Mouse (Mus musculus) ES-E14 (cell line): ENCODE measurements around the gene Smad3. TPM values are rescaled to one million over a fixed set of nuclear protein-coding genes. Genes with fewer than 3 reads are reported as not detected.

Experiments used
- DNase-seq: peaks from one replicate; pipeline ENCODE4 v3.0.0-alpha.2; 2013; ENCODE audit warnings: low read depth, low spot score
- H3K27ac ChIP-seq: 2 replicates; pipeline ENCODE4 v1.5.1; 2012; ENCODE audit warnings: low read depth, mild to moderate bottlenecking, low read length, moderate library complexity, mixed read lengths; ENCODE audit not compliant: poor library complexity, insufficient read depth, severe bottlenecking
- H3K36me3 ChIP-seq: 2 replicates; pipeline ENCODE4 v1.6.1; 2012; ENCODE audit warnings: mild to moderate bottlenecking, low read length, moderate library complexity, mixed read lengths; ENCODE audit not compliant: control insufficient read depth, poor library complexity, insufficient read depth, severe bottlenecking
- H3K4me1 ChIP-seq, 2 experiments: fragments of 150-350 bp in 1 of 2; sonication (generic) in 1 of 2; 2 replicates each; pipeline ENCODE4 v1.6.1; 2012; ENCODE audit warnings: low read length in 2 of 2, mild to moderate bottlenecking in 1 of 2, mixed read lengths in 1 of 2; ENCODE audit not compliant: control insufficient read depth in 2 of 2, insufficient read depth in 2 of 2, poor library complexity in 1 of 2
- H3K4me3 ChIP-seq, 2 experiments: fragments of 150-350 bp in 1 of 2; sonication (generic) in 1 of 2; 2 replicates each; pipeline ENCODE4 v1.5.1; 2012; ENCODE audit warnings: low read length in 2 of 2, low read depth in 1 of 2, mild to moderate bottlenecking in 1 of 2, mixed read lengths in 1 of 2; ENCODE audit not compliant: insufficient read depth in 1 of 2, poor library complexity in 1 of 2, severe bottlenecking in 1 of 2
- H3K9ac ChIP-seq: 2 replicates; pipeline ENCODE4 v1.6.1; 2012; ENCODE audit warnings: low read depth, mild to moderate bottlenecking, low read length, mixed read lengths; ENCODE audit not compliant: poor library complexity, insufficient read depth, severe bottlenecking
- H3K9me3 ChIP-seq: fragments of 150-350 bp; sonication (generic); 2 replicates; pipeline ENCODE4 v1.6.1; 2012; ENCODE audit warnings: low read depth, mild to moderate bottlenecking, low read length; ENCODE audit not compliant: control insufficient read depth, insufficient read depth
- CHD2 ChIP-seq: IDR thresholded peaks from 2 replicates; pipeline ENCODE4 v1.6.1; 2014; ENCODE audit warnings: mild to moderate bottlenecking, low read depth, low read length, inconsistent platforms
- HCFC1 ChIP-seq: IDR thresholded peaks from 2 replicates; pipeline ENCODE4 v1.6.1; 2012; ENCODE audit warnings: low read length, inconsistent platforms, borderline replicate concordance; ENCODE audit not compliant: insufficient read depth
- MAFK ChIP-seq: IDR thresholded peaks from 2 replicates; pipeline ENCODE4 v1.6.1; 2014; ENCODE audit warnings: mild to moderate bottlenecking, low read depth, low read length, inconsistent platforms; ENCODE audit not compliant: insufficient read depth
- ZC3H11A ChIP-seq: IDR thresholded peaks from 2 replicates; pipeline ENCODE4 v1.6.1; 2012; ENCODE audit warnings: low read depth, mild to moderate bottlenecking, inconsistent platforms, low read length, borderline replicate concordance
- ZNF384 ChIP-seq: IDR thresholded peaks from 2 replicates; pipeline ENCODE4 v1.6.1; 2012; ENCODE audit warnings: low read depth, low read length, inconsistent platforms
- in situ Hi-C, 2 experiments: fragments of 600-800 bp; cut with MboI; formaldehyde crosslinking; loops; one replicate each; pipeline ENCODE4 v1.15.1; 2025; ENCODE audit warnings: low sequenced_read_pairs in 2 of 2, inconsistent platforms in 1 of 2; ENCODE audit not compliant: unreplicated experiment in 2 of 2
- total RNA-seq: library from RNA; depleted of rRNA; stranded (reverse); fragments of 300-350 nt; gene quantifications from 2 replicates; pipeline ENCODE4 v1.2.3, GENCODE M21; 2012

The Smad3 gene
- total RNA-seq, 1 experiment = 15.2 TPM

DNA sequence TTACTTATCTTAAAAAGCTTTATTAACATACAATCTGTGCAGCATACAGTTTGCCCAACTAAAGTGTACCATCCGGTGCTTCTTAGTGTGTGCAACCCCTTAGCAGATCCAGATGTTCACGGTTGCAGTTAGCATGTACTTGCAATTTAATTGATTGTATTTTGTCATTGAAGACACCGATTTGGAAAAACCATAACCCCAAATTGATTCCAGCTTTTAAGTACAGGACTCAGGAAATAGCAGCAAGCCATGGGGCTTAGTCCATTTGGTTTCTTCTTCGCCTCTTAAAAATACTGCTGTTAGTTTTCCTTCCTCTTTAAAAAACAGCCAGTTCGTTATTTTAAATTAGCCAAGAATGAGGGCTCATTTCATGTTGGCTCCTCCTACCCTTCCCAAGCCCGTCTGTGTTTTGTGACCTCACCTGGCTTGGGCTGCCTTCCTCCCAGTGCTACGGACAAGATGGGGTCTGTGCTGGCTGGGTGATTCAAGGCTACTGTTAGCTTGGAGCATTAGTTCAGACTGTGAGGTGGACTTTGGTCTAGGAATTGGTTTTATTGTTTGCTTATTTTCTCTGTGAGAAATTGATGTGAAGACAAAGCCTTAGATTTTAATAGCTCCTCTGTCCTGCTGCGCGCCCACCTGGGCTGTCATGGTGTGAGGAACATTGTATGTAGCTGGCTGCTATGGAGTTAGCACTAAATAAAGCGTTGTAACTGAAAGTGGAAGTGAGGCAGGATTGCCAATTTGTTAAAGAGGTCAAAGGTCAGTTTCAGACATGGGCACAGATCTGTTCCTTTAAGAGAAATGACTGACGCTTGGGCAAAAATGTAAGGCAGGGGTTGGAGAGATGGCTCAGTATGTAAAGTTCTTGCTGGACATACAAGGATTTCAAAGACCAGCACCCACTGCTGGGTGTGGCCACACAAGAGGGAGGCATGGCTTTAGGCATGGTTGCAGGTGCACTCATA is 143.5 kb downstream of the Smad3 start:
- H3K9ac ChIP-seq = no peak overlapping the region
- H3K4me1 ChIP-seq = peaks cover 2 to 6% of the 10 kb centered on the region in 2 experiments; a peak in 2 of 4 replicates
- H3K9me3 ChIP-seq = no peaks in the 10 kb centered on the region
- DNase-seq = no peak
- H3K4me3 ChIP-seq = no peak overlapping the region
- in situ Hi-C loops = no loop called here
- TF ChIP-seq ZNF384 (no peak), MAFK (no peak), ZC3H11A (no peak), HCFC1 (no peak), CHD2 (no peak)
- H3K36me3 ChIP-seq = peaks cover 9% of the 10 kb centered on the region
- no peak overlapping the region for H3K27ac ChIP-seq

DNA sequence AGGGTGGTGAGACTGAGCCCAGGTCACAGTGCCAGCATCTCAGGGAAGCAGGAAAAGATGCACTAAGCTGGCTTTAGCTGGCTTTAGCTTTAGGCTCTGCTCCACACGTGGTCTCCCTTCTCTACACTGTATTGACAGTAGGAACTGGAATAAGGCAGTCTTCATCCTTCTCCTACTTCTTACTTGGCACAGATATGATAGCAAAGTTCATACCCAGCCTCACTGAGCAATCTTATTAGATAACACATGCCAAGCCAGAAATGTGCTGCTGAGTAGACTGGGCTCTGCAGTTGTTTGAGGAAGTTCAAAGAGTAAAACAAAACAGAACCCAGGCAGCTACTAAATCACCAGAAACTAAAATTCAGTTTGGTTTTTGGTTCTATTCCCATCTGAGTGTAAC is 144.2 kb downstream of the Smad3 start:
- no peak overlapping the region for H3K27ac ChIP-seq
- no peak for TF ChIP-seq MAFK
- TF ChIP-seq HCFC1 = no peak
- peaks cover 2 to 6% of the 10 kb centered on the region in 2 experiments; a peak in 3 of 4 replicates for H3K4me1 ChIP-seq
- no peaks in the 10 kb centered on the region for H3K9me3 ChIP-seq
- H3K9ac ChIP-seq = no peak overlapping the region
- no peak overlapping the region for H3K4me3 ChIP-seq
- in situ Hi-C loops = no loop called here
- no peak for DNase-seq
- H3K36me3 ChIP-seq = peaks cover 9% of the 10 kb centered on the region

DNA sequence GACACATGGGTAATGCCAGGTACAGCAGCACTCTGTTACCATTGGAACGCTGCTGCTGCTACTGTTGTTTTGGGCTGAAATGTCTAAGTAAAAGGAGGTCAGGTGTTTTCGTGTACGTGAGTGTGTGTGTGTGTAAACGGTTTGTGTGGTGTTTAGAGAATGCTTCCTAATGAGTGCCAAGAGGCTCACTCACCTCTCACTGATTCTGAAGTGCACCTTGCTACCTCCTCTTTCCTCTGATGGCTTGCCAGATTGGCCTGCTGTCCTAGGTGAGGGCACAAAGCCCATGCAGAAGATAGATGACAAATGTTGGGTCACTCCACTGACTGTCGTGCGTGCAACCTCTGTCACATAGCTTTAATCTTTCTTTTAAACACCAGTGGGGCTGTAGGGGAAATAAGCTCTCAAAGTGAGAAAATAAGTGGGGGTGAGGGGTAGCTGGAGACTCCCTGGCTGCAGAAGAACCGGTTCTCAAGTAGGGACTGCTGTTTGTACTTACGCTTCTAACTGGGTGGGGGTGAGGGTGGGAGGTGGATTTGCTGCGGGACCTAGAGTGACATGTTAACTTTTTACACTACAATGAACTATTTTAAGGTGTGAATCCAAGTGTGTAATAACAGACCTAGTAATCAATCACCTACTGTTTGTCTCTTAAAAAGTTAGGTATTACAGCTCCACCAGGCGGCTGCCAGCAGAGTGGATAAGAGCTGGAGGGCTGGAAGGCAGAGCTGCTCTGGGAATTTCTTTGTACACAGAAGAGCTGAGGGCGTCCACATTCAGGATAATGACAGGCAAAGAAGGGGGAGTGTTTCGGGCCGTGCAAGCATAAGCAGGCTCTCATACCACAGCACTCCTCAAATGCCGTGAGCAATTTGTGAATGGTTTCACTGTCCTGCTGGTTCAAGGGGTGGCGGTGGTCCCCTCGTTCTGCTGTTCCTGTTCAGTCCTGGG is 145.0 kb downstream of the Smad3 start:
- H3K4me3 ChIP-seq = no peak overlapping the region
- TF ChIP-seq CHD2 (no peak), ZNF384 (no peak), ZC3H11A (no peak), MAFK (no peak)
- H3K36me3 ChIP-seq = peaks cover 9% of the 10 kb centered on the region
- no peak for DNase-seq
- in situ Hi-C loops = no loop called here
- H3K27ac ChIP-seq = no peak overlapping the region
- no peaks in the 10 kb centered on the region for H3K9me3 ChIP-seq
- H3K9ac ChIP-seq = no peak overlapping the region
- H3K4me1 ChIP-seq = peaks cover 2 to 6% of the 10 kb centered on the region in 2 experiments; a peak in 3 of 4 replicates

DNA sequence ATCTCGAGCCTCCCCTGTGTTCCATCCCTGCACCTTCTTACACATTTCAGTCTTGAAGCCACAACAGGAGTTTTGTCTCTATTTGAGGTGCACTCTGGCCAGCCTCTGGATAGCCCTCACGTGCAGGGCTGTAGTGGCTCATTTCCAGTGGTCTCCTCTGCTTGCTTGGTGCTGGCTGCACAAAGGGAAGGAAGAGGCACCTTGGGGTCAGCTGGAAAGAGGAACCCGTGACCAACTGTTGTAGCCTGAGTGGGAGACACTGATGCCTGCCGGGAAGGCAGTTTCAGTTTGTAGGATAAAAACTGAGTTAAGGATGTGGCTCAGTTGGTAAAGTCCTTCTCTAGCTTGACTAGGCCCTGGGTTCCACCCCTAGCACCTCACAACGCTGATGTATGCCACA is 145.8 kb downstream of the Smad3 start:
- TF ChIP-seq MAFK = no peak
- no peak for TF ChIP-seq ZNF384
- no peak for TF ChIP-seq HCFC1
- TF ChIP-seq ZC3H11A = no peak
- TF ChIP-seq CHD2 = no peak
- no peak for DNase-seq
- Histone ChIP-seq H3K4me1 (peaks cover 2 to 6% of the 10 kb centered on the region in 2 experiments; a peak in 3 of 4 replicates), H3K9ac (no peak overlapping the region), H3K36me3 (peaks cover 5% of the 10 kb centered on the region), H3K9me3 (no peaks in the 10 kb centered on the region), H3K4me3 (no peak overlapping the region), H3K27ac (no peak overlapping the region)
- in situ Hi-C loops = no loop called here
